ENCODE assay signal across 11 mouse cellular contexts in the genomic region with DNA sequence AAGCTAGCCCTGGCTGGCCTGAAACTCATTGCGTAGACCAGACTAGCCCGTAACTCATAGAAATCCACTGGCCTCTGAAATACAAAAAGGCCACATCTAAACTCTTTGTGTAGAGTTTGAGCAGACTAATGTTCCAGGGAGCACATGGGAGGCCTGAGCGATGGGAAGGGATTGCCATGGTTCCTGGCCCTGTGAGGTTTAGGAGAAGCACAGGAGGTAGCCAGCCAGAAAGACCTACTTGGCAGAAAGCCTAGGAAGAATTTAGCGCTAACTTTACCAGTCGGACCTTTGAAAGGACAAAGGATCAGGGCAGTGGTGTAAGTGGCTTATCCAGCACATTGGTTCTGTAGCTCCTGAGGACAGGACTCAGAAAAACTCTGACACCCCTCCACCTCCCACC.
DNase-seq lines count a peak whose midpoint lies in the region; ATAC-seq and TF ChIP-seq lines count a peak whose summit lies in the region.
"Had no signal": no experiment of that assay in that cellular context is flagged by ENCODE, and none has a peak within 500 bp of the region (broad histone marks: within the 10 kb centered on the region; RNA-seq: fewer than 3 reads in every experiment).

No protein-coding gene starts in this region.

- TF ChIP-seq CTCF in brain, embryonic 14.5 days (IDR thresholded peaks at IDR 0.05; ENCODE audit: borderline replicate concordance, extremely low read depth, insufficient read depth, insufficient read length): no peak
- TF ChIP-seq CTCF in liver, postnatal 0 days (IDR thresholded peaks at IDR 0.05; ENCODE audit: low read depth): no peak

- H3K27ac ChIP-seq in hindbrain, embryonic 15.5 days (replicated peaks): no peak overlapping the region
- H3K27ac ChIP-seq in hindbrain, embryonic 11.5 days (ENCODE audit: low read depth, low read length): no peak overlapping the region
- 0 out of 2 replicates have a peak overlapping the region, but pooled peaks have one; percentile 32 for H3K27ac ChIP-seq in midbrain, embryonic 16.5 days (ENCODE audit: low read length)
- H3K27ac ChIP-seq in midbrain, embryonic 13.5 days: no peak overlapping the region
- H3K27ac ChIP-seq in liver, postnatal 0 days (ENCODE audit: low read depth): peak overlapping the region; percentile 60; the same call in 1 of the 2 replicates
- H3K27ac ChIP-seq: forebrain, embryonic 12.5 days; kidney, postnatal 0 days had no signal

- 62% methylated on average over 5 of the region's 5 CpGs for WGBS in hindbrain, embryonic 15.5 days
- WGBS in hindbrain, embryonic 11.5 days: 78% methylated on average over 5 of the region's 5 CpGs
- 64% methylated on average over 5 of the region's 5 CpGs for WGBS in midbrain, embryonic 16.5 days
- WGBS in midbrain, embryonic 13.5 days: 68% methylated on average over 5 of the region's 5 CpGs
- 44% methylated on average over 5 of the region's 5 CpGs for WGBS in liver, postnatal 0 days (ENCODE audit: insufficient replicate concordance)

- no peak for TF ChIP-seq POLR2A in brain, embryonic 14.5 days (IDR thresholded peaks at IDR 0.05; ENCODE audit: borderline replicate concordance, extremely low read depth, insufficient read depth, insufficient read length, poor library complexity, severe bottlenecking)

- no peaks in the 10 kb centered on the region for H3K9me3 ChIP-seq in hindbrain, embryonic 15.5 days
- H3K9me3 ChIP-seq in hindbrain, embryonic 11.5 days (ENCODE audit: control insufficient read depth, low read length): no peaks in the 10 kb centered on the region
- H3K9me3 ChIP-seq in midbrain, embryonic 16.5 days (replicated peaks; ENCODE audit: control insufficient read depth, low read length, poor library complexity, severe bottlenecking): no peaks in the 10 kb centered on the region
- H3K9me3 ChIP-seq in midbrain, embryonic 13.5 days: no peaks in the 10 kb centered on the region
- H3K9me3 ChIP-seq in liver, postnatal 0 days (ENCODE audit: low read length): no peaks in the 10 kb centered on the region
- H3K9me3 ChIP-seq: forebrain, embryonic 12.5 days had no signal

- no peak overlapping the region for H3K4me2 ChIP-seq in hindbrain, embryonic 15.5 days
- no peak overlapping the region for H3K4me2 ChIP-seq in hindbrain, embryonic 11.5 days (replicated peaks; ENCODE audit: low read depth, low read length)
- no peak overlapping the region for H3K4me2 ChIP-seq in midbrain, embryonic 16.5 days (ENCODE audit: low read length)
- H3K4me2 ChIP-seq in midbrain, embryonic 13.5 days (replicated peaks): no peak overlapping the region
- H3K4me2 ChIP-seq in liver, postnatal 0 days (ENCODE audit: low read depth, low read length): 0 out of 2 replicates have a peak overlapping the region, but pooled peaks have one; percentile 18
- H3K4me2 ChIP-seq: forebrain, embryonic 12.5 days had no signal

- H3K27me3 ChIP-seq in hindbrain, embryonic 15.5 days: 0 out of 2 replicates have a peak, but pooled peaks cover 3% of the 10 kb centered on the region
- H3K27me3 ChIP-seq in hindbrain, embryonic 11.5 days (ENCODE audit: control insufficient read depth, insufficient read depth, low read length): no peaks in the 10 kb centered on the region
- 0 out of 2 replicates have a peak, but pooled peaks cover 2% of the 10 kb centered on the region for H3K27me3 ChIP-seq in midbrain, embryonic 16.5 days (ENCODE audit: control insufficient read depth, insufficient read depth, low read depth, low read length)
- peaks cover 19% of the 10 kb centered on the region; the same call in 1 of the 2 replicates for H3K27me3 ChIP-seq in midbrain, embryonic 13.5 days
- no peaks in the 10 kb centered on the region for H3K27me3 ChIP-seq in liver, postnatal 0 days (ENCODE audit: insufficient read depth, low read length)

- no peak overlapping the region for H3K9ac ChIP-seq in hindbrain, embryonic 15.5 days
- no peak overlapping the region for H3K9ac ChIP-seq in hindbrain, embryonic 11.5 days (ENCODE audit: low read depth, low read length)
- no peak overlapping the region for H3K9ac ChIP-seq in midbrain, embryonic 16.5 days (ENCODE audit: low read depth, low read length)
- no peak overlapping the region for H3K9ac ChIP-seq in midbrain, embryonic 13.5 days (replicated peaks)
- no peak overlapping the region for H3K9ac ChIP-seq in liver, postnatal 0 days (replicated peaks)
- H3K9ac ChIP-seq: forebrain, embryonic 12.5 days had no signal

- no peaks in the 10 kb centered on the region for H3K36me3 ChIP-seq in hindbrain, embryonic 15.5 days
- no peaks in the 10 kb centered on the region for H3K36me3 ChIP-seq in hindbrain, embryonic 11.5 days (ENCODE audit: control insufficient read depth, insufficient read depth, low read length)
- no peaks in the 10 kb centered on the region for H3K36me3 ChIP-seq in midbrain, embryonic 16.5 days (ENCODE audit: control insufficient read depth, insufficient read depth, low read length)
- no peaks in the 10 kb centered on the region for H3K36me3 ChIP-seq in midbrain, embryonic 13.5 days
- no peaks in the 10 kb centered on the region for H3K36me3 ChIP-seq in liver, postnatal 0 days (replicated peaks; ENCODE audit: insufficient read depth, low read length)
- H3K36me3 ChIP-seq: forebrain, embryonic 12.5 days had no signal

- peak; percentile 54; the same call in 1 of the 2 replicates for ATAC-seq in hindbrain, embryonic 15.5 days (ENCODE audit: low FRiP score, low read depth)
- ATAC-seq in hindbrain, embryonic 11.5 days (ENCODE audit: low FRiP score): no peak
- ATAC-seq in midbrain, embryonic 16.5 days: peak; percentile 32; the same call in 1 of the 2 replicates
- no peak for ATAC-seq in midbrain, embryonic 13.5 days
- ATAC-seq in liver, postnatal 0 days: no peak

- no peaks in the 10 kb centered on the region for H3K4me1 ChIP-seq in hindbrain, embryonic 15.5 days (replicated peaks)
- H3K4me1 ChIP-seq in hindbrain, embryonic 11.5 days (replicated peaks; ENCODE audit: control insufficient read depth, insufficient read depth, low read length): no peaks in the 10 kb centered on the region
- no peaks in the 10 kb centered on the region for H3K4me1 ChIP-seq in midbrain, embryonic 16.5 days (ENCODE audit: control insufficient read depth, insufficient read depth, low read length)
- H3K4me1 ChIP-seq in midbrain, embryonic 13.5 days (replicated peaks): 0 out of 2 replicates have a peak, but pooled peaks cover 5% of the 10 kb centered on the region
- H3K4me1 ChIP-seq in liver, postnatal 0 days (ENCODE audit: insufficient read depth): peaks cover 3% of the 10 kb centered on the region; the same call in 1 of the 2 replicates
- H3K4me1 ChIP-seq: forebrain, embryonic 12.5 days had no signal

- TF ChIP-seq EP300 in liver, postnatal 0 days (IDR thresholded peaks at IDR 0.05; ENCODE audit: low read depth): no peak

- no peak overlapping the region for H3K4me3 ChIP-seq in hindbrain, embryonic 15.5 days
- no peak overlapping the region for H3K4me3 ChIP-seq in hindbrain, embryonic 11.5 days (ENCODE audit: low read depth, low read length)
- no peak overlapping the region for H3K4me3 ChIP-seq in midbrain, embryonic 16.5 days (ENCODE audit: low read depth, low read length)
- H3K4me3 ChIP-seq in midbrain, embryonic 13.5 days (replicated peaks): no peak overlapping the region
- no peak overlapping the region for H3K4me3 ChIP-seq in liver, postnatal 0 days (ENCODE audit: low read depth, low read length)
- H3K4me3 ChIP-seq: forebrain, embryonic 12.5 days had no signal

- no peak for DNase-seq in hindbrain, embryonic 11.5 days (ENCODE audit: low spot score)
- peak; percentile 59 for DNase-seq in brain, embryonic 14.5 days (ENCODE audit: low read depth)
- DNase-seq in liver, postnatal 0 days: no peak
- no peak for DNase-seq in right cerebral cortex, postnatal 14 days
- DNase-seq: gastrocnemius, postnatal 36 days; lung, adult 18-20 months had no signal

Comparison
In these comparisons a context has a peak if more than half of its experiments do, and no peak if none do; other contexts are left out.
1. ATAC-seq: peak in hindbrain, embryonic 15.5 days (single experiment) and midbrain, embryonic 16.5 days (single experiment); none in hindbrain, embryonic 11.5 days (single experiment), midbrain, embryonic 13.5 days (single experiment) and liver, postnatal 0 days (single experiment).
2. H3K27ac ChIP-seq: peak in midbrain, embryonic 16.5 days (single experiment) and liver, postnatal 0 days (single experiment); none in hindbrain, embryonic 15.5 days (single experiment), hindbrain, embryonic 11.5 days (single experiment) and midbrain, embryonic 13.5 days (single experiment).